Mouse (Mus musculus) cerebellum, adult 8-10 months (tissue): ENCODE measurements around the gene Sypl.
A peak's percentile ranks its signal among the peaks of the same experiment; 100 is the strongest.

Experiments used
- DNase-seq: peaks from one replicate; pipeline ENCODE4 v3.0.0; 2022

The Sypl gene

DNA sequence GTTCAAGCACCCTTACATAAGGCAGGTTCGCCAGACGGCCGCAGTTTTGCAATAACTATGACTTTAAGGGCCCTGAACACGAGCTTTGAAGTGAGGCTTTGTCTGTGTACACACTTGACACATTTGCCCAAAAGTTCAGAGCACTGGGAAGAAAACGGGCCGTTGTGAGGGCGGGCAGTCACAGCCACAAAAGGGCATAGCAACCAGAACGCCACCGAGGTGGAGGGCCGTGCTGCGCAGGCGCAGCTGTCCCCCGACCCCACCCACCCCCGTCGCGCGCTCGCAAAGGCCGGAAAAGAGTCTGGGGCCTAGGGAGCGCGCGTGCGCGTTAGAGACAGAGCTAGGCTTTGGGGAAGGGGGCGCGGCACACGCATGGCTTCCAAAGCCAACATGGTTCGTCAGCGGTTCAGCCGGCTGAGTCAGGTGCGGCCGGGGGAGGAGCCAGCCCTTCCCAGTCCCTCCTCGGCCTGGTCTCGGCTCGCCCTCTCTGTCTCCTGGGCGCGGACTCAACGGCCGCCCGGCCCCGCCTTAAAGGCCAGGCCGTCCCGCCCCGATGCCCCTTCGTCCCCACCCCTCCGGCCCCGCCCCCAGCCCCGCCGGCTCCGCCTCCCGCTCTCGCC, at the start of gene Sypl:
Gene Sypl, plus strand, starts transcription at position 296 of the 620 bp plus-strand sequence.
- peak; percentile 93 for DNase-seq

DNA sequence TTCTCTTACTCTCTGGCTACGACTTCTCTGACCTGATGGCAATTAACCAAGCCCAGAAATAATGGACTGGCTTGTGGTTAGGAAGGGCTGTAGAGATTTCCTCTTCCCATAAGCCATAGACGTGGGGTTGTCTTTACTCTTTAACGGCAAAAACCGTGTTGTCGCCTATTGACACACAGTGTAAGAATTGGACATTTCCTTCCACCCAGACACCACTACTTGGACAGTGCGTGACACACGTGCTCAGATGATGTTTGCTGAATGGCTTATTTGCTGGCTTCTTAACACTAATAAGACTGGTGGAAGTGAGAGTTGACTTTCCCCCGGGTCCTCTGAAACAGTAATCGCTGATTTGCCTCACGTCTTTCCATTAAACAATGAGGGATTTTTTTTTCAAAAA, 44.0 kb upstream of the Sypl start:
- no peak for DNase-seq

DNA sequence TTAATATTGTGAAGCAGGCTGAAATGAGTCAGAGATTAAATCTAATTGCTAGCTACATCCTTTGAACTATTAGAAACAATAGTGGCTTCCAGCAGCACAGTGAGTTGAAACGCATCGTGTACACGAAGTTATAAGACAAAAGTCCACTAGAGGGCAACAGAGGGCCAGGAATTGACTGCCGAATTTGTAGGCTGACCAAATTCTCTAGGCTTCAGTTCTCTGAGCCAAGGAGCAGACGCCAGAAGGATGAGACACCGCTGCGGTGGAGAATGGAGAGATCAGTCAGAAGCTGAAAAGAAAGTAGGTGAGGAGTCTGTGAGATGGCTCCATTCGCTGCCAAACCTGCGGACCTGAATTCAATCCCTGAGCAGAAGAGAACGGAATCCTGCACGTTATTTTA, 43.6 kb upstream of the Sypl start:
- peak; percentile 71 for DNase-seq

DNA sequence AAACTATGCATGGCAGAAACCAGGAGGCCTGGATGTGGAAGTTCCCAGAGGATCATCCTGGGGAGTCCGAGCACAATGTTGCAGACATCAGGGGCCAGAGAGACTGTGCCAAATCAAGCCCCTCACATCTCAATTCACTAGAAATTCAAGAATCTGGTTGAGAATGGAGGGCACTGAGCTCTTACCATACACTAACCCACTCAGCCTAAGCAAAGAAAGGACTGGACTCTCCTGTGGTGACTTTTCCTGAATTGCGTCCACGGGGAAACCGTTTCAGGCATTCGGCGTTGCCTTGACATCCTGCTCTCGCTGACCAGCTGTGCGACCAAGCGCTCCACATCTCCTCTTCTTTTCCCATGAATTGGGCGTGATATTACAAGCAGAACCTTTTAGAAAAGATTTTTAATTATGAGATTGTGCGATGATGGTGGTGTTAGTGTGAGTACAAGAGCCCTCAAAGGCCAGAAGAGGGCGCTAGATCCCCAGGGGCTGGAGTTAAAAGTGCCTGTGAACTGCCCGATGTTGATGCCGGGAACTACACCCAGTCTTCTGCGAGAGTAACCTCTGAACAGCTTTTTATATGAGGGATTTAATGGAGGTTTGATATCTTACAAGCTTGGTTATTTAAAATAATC, 43.0 kb upstream of the Sypl start:
- peak; percentile 54 for DNase-seq

DNA sequence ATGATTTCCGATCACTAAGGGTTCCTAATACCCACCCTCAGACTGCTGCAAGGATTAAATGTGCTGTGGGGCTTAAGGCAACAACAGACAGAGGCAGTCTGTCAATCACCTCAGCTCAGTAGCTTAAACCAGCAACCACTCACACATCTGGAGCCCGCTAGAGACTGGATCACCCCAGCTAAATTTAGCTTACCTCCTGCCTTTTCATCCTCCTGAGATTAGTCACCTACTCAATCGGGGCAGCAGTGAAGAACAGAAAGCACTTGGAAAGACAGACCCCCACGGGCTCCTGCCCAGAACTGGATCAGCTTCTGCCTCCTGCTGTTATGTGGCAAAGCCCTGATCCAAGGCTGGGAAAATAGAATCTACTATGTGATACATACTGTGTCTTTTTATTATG, 42.1 kb upstream of the Sypl start:
- no peak for DNase-seq

DNA sequence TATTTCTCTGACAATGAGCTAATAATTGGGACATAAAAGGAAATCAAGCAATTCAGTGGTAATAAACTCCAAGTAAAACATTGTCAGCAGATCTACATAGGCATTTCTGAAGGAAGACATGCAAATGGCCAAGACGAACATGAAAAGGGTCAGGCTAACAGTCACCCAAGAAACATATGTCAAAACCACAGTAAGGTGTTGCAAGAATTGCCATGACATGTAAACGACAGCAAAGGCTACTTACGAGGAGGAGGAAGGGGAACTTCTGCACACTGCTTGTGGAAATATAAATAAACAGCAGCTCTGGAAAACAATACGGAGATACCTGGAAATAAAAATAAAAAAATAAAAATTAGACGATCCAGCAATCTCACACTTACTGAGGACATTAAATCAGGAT, 40.9 kb upstream of the Sypl start:
- no peak for DNase-seq

DNA sequence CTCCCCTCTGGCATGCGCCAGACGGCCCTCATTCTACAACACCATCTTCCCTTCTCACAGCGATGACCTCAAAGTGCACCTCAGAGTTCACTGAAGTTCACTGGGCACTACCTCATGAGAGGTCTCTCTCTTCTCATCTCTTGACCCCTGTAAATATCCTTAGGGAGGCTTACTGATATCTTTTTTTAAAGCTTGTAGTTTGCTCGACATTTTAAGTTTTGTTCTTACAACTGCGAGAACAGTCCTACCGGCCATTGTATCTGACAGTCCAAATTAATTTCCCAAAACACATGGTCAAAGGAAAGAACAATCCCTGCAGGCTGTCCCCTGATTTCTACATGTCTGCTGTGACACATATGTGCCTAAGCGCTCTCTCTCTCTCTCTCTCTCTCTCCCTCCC, 35.0 kb upstream of the Sypl start:
- no peak for DNase-seq

DNA sequence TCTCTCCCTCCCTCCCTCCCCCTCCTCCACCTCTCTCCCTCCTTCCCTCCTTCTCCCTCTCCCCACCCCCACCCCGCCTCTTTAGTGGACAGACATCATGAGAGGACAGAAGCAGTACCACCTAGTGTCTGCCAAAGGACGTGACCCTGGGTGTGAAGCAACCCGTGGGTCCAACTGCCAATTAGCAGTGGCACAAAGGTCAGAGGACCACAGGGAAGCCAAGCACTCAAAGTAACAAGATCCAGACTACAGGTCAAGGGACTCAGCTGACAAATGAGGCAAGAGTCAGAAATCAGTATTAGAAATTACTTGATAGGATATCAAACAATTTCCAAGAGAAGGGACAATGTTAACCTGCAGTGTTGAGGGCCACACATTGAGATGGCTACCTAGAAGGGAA, 34.6 kb upstream of the Sypl start:
- no peak for DNase-seq

DNA sequence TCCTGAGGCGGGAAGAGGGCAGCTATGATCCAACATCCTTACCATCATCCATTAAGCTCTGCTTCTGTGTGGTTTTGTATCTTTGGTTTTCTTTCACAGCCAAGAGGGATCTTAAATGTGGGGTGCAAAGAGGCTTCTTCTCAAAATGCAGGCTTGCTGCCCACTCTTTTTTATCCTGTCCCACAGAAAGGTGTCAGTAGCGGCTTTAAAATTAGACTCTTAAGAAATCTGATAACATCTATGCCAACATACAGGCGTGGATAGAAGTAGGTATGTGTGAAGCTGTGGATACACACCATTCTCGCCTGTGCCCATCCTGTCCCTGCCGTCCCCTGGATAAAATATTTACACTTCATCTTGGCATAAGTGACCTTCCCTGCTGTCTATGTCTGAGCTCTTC, 34.2 kb upstream of the Sypl start:
- DNase-seq: no peak

DNA sequence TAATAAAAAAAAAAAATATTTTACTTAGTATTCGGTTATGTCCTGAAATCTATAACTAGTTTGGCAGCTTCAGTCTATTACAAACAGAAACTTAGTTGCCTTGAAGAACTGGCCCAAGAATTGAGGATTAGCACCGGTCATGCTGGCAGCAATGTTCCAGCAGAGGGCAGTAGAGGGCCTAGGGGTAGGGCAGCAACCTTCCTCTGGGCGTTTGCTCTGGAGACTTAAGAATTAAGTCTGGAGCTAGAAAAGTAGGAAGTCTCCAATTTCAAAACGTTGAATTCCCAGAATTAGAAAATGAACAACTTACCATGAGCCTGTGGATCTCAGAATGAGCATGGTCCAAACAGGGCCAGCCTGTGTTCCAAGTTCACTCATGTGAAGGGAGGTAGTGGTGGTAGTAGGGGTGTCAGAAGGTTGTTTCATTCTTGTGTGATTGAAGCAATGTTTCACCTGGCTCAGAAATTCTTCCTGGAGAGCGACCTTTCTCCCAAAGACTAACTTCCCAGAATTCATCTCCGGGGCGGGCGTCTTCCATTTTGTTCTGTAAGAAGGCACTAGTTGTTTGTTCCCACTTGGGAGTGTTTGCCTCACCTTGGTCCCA, 33.4 kb upstream of the Sypl start:
- peak; percentile 30 for DNase-seq

DNA sequence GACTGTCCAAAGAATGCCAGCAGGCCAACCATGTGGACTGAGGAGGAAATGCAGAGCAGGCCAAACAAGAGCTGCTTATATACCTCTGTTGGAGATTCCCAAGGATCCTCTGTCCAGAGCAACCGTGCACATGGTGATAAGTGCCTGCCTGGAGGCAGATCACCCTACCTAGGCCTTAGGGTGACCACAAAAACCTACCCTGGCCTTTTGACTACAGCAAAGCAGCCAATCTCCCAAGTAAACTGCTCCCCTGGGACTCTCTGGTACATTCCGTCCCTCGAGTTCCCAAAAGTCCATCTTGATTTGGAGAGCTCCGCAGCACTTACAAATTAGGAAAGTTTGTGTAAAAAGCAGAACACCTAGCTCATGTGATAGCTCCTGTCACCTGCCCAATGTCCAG, 32.6 kb upstream of the Sypl start:
- DNase-seq: no peak

DNA sequence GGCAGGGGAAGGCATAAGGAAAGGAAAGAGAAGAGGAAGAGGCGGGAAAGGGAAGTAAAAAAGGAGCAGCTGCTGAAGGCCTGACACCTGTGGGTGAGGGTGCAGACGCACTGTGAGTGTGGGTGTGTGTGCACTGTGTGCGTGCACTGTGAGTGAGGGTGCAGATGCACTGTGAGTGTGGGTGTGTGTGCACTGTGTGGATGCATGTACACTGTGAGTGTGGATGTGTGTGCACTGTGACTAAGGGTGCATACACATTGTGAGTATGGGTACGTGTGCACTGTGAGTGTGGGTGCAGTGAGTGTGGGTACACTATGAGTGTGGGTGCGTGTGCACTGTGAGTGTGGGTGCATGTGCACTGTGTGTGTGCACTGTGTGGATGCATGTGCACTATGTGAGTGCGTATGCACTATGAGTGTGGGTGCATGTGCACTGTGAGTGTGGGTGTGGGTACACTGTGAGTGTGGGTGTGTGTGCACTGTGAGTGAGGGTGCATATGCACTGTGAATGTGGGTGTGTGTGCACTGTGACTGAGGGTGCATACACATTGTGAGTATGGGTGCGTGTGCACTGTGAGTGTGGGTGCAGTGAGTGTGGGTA, 32.1 kb upstream of the Sypl start:
- DNase-seq: no peak

DNA sequence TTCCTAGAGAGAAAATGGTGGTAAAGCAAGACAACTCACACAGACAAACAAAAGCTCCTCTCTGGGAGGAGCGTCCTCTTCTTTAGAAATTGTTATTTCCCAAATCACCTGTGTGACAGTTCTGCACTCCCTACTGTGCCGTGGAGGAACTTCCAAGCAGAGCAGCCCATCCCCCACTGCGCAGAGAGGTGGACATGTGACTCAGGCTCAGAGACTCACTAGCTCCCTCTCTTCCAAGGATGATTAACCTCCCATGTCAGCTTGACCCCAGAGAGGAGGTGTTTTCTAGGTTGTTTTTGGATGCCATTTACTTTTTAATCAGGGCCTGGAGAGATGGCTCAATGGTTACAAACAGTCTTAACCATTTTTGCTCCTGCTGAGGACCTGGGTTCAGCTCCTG, 29.4 kb upstream of the Sypl start:
- no peak for DNase-seq

DNA sequence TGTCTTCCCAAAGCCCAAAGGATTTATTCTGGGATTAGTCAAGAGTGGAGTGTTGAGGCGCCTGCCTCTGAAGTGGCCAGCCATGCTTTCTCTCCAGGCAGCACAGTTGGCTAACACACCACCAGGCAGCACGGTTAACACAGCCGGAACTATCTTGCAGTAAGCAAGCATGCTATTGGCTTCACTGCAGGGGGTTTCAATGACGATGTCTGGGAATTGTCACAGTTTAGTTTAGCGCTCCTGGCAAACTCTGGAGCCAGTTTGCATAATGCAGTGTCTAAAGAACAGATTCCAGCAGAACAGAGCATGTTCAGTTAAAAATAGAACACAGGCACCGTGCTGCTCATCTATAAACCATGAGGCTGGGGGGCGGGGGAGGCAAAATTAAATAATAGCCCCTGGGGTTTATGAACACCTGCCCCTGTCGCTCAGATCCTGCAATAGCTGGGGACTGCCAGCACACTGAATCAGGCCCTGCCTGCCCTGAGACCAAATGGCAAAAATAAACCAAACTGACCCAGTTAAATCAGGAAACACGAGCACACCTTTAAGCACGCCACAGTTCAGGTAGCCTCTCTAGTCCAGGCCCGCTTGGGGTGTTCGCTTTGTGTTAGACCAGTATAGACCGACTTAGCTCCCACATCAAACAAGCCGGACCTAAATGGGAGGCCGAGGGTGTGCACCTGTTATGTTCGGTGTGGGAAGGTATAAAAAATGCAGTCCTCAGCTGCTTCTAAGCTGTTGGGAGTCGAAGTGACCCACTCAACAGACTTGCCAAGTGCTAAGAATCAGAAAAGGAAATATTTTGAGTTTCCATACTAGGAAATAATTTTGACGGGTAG, 27.1 kb upstream of the Sypl start:
- peak; percentile 42 for DNase-seq

DNA sequence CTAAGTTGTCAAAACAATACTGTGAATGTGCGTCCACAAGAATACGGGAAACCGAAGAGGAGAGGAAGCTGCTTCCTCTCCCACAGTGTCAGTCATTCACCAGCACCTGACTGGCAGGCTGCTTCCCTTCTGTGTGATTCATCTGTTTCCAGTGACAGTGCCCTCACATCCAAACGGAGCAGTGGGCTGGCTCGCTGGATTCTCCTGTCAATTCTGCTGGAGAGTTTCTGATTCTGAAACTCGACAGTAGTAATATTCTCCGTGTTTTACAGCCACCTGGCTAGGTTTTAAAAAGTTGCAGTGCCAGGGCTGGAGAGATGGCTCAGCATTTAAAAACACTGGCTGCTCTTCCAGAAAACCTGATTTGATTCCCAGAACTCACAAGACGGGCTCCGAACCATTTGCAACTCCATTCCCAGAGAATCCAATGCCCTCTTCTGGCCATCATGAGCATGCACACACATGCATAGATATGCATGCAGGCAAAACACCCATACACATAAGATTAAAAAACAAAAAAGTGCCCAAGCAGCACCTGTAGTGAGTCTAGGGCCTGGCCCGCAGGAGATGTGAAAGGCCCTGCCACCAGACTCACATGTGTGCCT, 26.4 kb upstream of the Sypl start:
- no peak for DNase-seq

DNA sequence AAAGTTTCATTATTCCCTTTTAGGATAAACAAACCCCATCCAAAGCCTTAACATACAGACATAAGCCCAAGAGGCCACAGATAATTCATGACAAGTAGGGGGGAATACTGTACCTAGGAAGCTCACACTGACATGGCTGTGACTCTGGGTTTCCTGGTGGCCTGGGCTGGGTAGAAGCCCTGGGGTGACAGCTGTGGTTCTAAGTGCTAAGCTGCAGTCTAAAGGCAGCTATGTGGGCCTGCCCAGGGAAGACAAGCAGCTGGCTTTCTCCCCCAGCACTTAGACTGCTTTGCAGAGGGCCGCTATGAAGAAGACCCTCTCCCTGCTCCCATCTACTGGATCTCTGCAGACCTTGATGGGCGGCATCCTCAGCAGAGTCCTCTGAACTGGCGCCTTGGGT, 25.5 kb upstream of the Sypl start:
- no peak for DNase-seq

DNA sequence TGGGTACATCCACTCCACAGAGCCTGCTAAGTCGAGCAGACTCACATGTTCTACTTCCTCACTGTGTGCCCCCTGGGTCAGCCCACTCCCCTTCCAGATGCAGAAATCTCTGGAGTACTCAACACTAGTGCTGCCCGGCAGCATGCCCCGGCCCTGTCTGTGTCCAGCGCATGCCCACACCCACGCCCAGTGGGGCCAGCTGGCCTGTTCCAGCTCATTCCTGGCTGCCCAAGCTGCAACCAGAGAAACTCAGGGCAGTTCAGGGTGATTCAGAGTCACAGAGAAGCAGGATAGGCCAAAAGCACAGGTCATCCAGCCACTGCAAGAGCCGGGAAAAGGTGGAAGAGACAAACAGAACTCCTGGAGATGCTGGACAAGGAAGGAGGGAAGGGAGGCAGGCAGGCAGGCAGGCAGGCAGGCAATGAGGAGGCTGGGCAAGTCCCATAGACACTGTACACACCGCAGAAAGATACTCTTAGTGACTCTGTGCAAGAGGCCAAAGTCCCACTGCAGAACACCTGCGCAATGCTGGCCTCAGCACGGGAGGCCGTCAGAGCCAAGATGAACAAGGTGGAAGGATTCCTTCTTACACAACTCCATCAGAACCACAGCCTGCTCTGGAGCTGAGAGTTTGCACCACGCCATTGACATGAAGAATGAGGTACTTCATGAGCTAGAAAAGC, 23.7 kb upstream of the Sypl start:
- no peak for DNase-seq

DNA sequence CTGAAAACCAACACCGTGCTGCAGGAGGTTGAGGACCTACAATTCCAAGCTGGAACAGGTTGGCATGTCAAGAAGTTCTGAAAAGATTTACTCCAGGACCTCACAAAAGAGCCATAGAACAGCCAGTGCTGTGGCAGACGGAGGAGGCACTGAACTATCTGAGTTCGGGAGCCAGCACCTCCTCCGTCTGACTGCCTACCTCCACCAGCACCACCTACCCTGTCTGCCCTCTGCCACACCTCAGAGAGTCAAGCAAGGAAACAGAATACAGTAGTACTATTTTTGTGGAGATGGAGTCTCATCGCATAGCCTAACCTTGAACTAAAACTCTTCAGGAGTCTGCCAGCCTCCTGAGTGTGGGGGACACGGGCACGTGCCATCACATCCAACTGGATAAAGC, 23.1 kb upstream of the Sypl start:
- DNase-seq: no peak

DNA sequence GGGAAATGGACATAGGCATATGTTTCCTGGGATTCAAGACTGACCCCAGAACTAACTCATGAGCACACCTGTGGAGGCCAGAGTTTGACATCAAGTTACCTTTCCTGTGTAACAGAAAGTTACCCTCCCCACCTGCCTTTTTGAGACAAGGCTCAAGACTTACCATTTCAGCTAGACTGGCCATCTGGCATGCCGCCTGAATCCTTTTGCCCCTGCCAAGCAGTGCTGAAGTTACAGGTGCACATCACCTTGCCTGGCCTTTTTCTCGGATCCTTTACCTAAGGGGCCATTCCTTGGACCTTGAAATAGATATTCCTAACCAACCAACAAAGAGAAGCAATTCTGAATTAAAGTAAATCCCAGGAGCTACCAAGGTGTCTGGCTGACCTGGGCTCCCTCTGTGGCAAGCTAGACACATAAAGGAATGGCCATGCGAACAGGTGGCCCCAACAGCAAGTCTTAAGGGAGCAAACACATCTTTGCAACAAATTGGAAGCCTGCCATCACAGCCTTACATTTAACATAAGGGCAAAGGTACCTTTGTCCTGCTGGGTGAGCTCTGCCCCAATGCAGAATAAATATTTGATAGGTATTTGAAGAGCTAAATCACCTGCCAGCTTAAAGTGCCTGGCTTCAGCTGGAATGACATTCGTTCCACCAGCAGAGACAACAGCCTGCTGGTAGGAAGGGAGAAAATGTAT, 17.3 kb upstream of the Sypl start:
- DNase-seq: no peak

DNA sequence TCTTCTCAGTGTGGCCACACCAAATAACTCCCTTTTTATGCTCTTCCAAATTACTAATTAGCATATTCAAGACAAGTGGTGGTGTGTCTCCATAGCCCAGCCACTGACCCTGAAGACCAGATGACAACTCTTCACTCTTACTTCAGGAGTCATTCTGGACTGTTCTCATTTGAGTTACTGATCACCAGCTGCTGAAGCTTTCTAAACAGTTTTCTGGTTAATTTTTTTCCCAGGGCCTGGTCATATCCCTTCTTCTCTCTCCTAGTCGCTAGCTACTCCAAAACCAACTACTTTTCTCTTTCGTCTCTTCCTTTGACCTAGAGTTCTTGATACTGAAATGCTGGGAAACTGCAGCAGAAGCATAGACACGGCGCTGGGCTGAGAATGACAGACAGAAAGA, 12.6 kb upstream of the Sypl start:
- DNase-seq: no peak

DNA sequence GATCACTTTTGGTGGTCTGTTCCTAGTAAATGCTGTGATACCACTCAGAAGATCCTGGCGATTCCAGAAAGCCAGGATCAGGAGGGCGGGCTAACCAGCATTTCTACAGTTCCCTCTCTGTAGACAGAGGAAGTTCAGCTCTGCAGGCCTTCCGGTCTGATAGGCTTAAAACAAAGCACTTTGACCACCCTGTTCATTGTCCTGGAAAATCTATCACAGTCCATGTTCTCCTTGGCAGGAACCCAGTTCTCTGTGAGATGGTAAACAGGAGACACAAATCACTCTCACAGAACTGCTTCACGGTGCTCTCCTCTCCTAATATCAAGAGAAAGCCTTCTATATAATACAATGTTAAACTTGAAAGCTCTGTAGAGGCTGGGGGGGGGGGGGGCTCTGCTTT, 10.3 kb upstream of the Sypl start:
- DNase-seq: no peak

DNA sequence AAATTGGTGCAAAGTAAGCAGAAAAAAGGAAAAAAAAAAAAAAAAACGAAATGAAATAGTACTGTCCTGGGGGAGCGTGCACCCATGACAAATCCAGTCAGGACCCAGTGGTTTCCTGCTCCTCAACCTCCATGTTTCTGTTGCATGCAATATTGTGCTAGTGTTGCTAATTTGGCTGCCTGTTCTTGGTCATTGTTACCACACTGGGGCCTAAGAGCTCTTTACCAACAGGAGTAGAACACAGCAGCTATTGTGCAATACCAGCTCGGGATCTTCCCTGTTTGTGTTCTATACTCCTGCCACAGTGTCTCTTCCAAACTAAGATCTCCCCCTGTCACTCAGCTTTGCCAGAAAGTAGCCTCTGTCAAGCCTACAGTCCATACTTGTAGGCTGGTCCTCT, 9.7 kb upstream of the Sypl start:
- no peak for DNase-seq
